Mouse (Mus musculus): ENCODE measurements around the gene Plekho1. TPM values are rescaled to one million over a fixed set of nuclear protein-coding genes. Genes with fewer than 3 reads are reported as not detected.

Gene Plekho1
- total RNA-seq, 4 experiments from 2014 or later: 16.8 to 33.6 (median 28.7) TPM

- DNase-seq: no peak
Observed at GRCm38 (mm10) chr3:95945731-95946240, 50.0 kb downstream of the Plekho1 start.

GRCm38 (mm10) chr3:95944742-95945141, 51.1 kb downstream of the Plekho1 start:
- no peak for DNase-seq

- no peak for DNase-seq
Observed at GRCm38 (mm10) chr3:95943226-95943625, 52.6 kb downstream of the Plekho1 start.

GRCm38 (mm10) chr3:95942749-95943148, 53.1 kb downstream of the Plekho1 start:
- no peak for DNase-seq

GRCm38 (mm10) chr3:95938835-95939234, 57.0 kb downstream of the Plekho1 start:
- DNase-seq: no peak

Other genes starting within 250 kb of the Plekho1 start
- 10 to 100 TPM; 62.2 to 74.5 (median 65.2) TPM for gene Tars2, start 235.8 kb downstream of the Plekho1 start, total RNA-seq (2022)
- 10 to 100 TPM; 57.2 to 70.5 (median 57.7) TPM for gene Rprd2, start 177.1 kb downstream of the Plekho1 start, total RNA-seq (2022)
- gene Prpf3, start 140.1 kb downstream of the Plekho1 start, total RNA-seq (2022): 10 to 100 TPM; 27.8 to 43.0 (median 35.6) TPM
- gene Mrps21, start 124.5 kb downstream of the Plekho1 start, total RNA-seq (2022): 100 to 1,000 TPM; 192 to 303 (median 226) TPM
- gene Ciart, start 113.8 kb downstream of the Plekho1 start, total RNA-seq (2022): 10 to 100 TPM in 1 of 4 experiments, 1 to 10 TPM in 3; 3.6 to 12.3 (median 5.9) TPM
- 10 to 100 TPM in 1 of 4 experiments, 1 to 10 TPM in 3; 8.0 to 10.5 (median 8.8) TPM for gene BC028528, start 104.0 kb downstream of the Plekho1 start, total RNA-seq (2022)
- 100 to 1,000 TPM; 114 to 155 (median 121) TPM for gene Aph1a, start 102.0 kb downstream of the Plekho1 start, total RNA-seq (2022)
- gene Car14, start 91.3 kb downstream of the Plekho1 start, total RNA-seq (2022): 1 to 10 TPM in 1 of 4 experiments, under 1 TPM in 2, not detected in 1; 0.22 to 2.4 (median 0.55) TPM
- 10 to 100 TPM; 83.8 to 94.0 (median 88.4) TPM for gene Anp32e, start 66.8 kb downstream of the Plekho1 start, total RNA-seq (2022)
- 10 to 100 TPM; 29.7 to 49.0 (median 34.9) TPM for gene Vps45, start 62.5 kb upstream of the Plekho1 start, total RNA-seq (2022)
- 10 to 100 TPM; 37.8 to 55.2 (median 47.2) TPM for gene Otud7b, start 108.5 kb upstream of the Plekho1 start, total RNA-seq (2022)
- 10 to 100 TPM; 14.7 to 70.7 (median 43.7) TPM for gene Mtmr11, start 166.0 kb upstream of the Plekho1 start, total RNA-seq (2022)
- gene Sf3b4, start 176.3 kb upstream of the Plekho1 start, total RNA-seq (2022): 10 to 100 TPM; 46.8 to 59.3 (median 50.8) TPM
- 10 to 100 TPM in 3 of 4 experiments, 1 to 10 TPM in 1; 9.4 to 16.7 (median 13.6) TPM for gene Sv2a, start 185.2 kb upstream of the Plekho1 start, total RNA-seq (2022)
- 10 to 100 TPM; 24.2 to 48.0 (median 33.0) TPM for gene Bola1, start 223.7 kb upstream of the Plekho1 start, total RNA-seq (2022)
- gene Hist2h2ab, start 223.9 kb upstream of the Plekho1 start, total RNA-seq (2022): 1 to 10 TPM; 4.8 to 9.2 (median 9.0) TPM
- 10 to 100 TPM; 53.1 to 90.6 (median 58.9) TPM for gene Hist2h2ac, start 224.9 kb upstream of the Plekho1 start, total RNA-seq (2022)
- 10 to 100 TPM; 13.8 to 27.3 (median 25.2) TPM for gene Hist2h2be, start 225.1 kb upstream of the Plekho1 start, total RNA-seq (2022)
- gene Hist2h3c2, start 243.1 kb upstream of the Plekho1 start, total RNA-seq (2022): 10 to 100 TPM; 13.0 to 27.9 (median 18.2) TPM
- gene Hist2h2aa2, start 244.3 kb upstream of the Plekho1 start, total RNA-seq (2022): 100 to 1,000 TPM; 483 to 517 (median 507) TPM
- gene Hist2h2aa1, start 249.5 kb upstream of the Plekho1 start, total RNA-seq (2022): 10 to 100 TPM; 14.1 to 18.6 (median 17.5) TPM

Measured in adrenal gland, adult 8-10 months (tissue).